Mouse (Mus musculus) embryonic facial prominence, embryonic 11.5 days (tissue): ENCODE results near the gene Ifngr2. TPM values are rescaled to one million over a fixed set of nuclear protein-coding genes. Genes with fewer than 3 reads are reported as not detected.

Experiments
- ATAC-seq: fragments of 200-750 bp; cut with Nextera tagmentation; replicated peaks from 2 replicates; pipeline ENCODE4 v1.8.0; 2017; ENCODE audit warnings: low read depth; ENCODE audit not compliant: insufficient number of reproducible peaks, low FRiP score, low TSS enrichment
- DNase-seq: peaks from one replicate; pipeline ENCODE4 v3.0.0-alpha.2; 2015; ENCODE audit warnings: low spot score
- H3K27ac ChIP-seq: fragments of 300-500 bp; sonication (generic); replicated peaks from 2 replicates; pipeline ENCODE4 v1.5.1; 2014; ENCODE audit warnings: mild to moderate bottlenecking, low read depth, low read length, control low read depth
- H3K27me3 ChIP-seq: fragments of 300-500 bp; sonication (generic); 2 replicates; pipeline ENCODE4 v1.6.1; 2014; ENCODE audit warnings: mild to moderate bottlenecking, low read length, moderate library complexity, mixed read lengths; ENCODE audit not compliant: control insufficient read depth, insufficient read depth
- H3K36me3 ChIP-seq: fragments of 300-500 bp; sonication (generic); replicated peaks from 2 replicates; pipeline ENCODE4 v1.6.1; 2014; ENCODE audit warnings: low read depth, mild to moderate bottlenecking, low read length, moderate library complexity, mixed read lengths; ENCODE audit not compliant: control insufficient read depth, insufficient read depth
- H3K4me1 ChIP-seq: fragments of 300-500 bp; sonication (generic); 2 replicates; pipeline ENCODE4 v1.6.1; 2014; ENCODE audit warnings: low read length, mixed read lengths; ENCODE audit not compliant: control insufficient read depth, insufficient read depth
- H3K4me2 ChIP-seq: fragments of 300-500 bp; sonication (generic); 2 replicates; pipeline ENCODE4 v1.6.1; 2014; ENCODE audit warnings: low read depth, mild to moderate bottlenecking, control low read depth, low read length, moderate library complexity
- H3K4me3 ChIP-seq: fragments of 300-500 bp; sonication (generic); 2 replicates; pipeline ENCODE4 v1.5.1; 2014; ENCODE audit warnings: low read depth, low read length, control low read depth
- H3K9ac ChIP-seq: fragments of 300-500 bp; sonication (generic); replicated peaks from 2 replicates; pipeline ENCODE4 v1.6.1; 2014; ENCODE audit warnings: mild to moderate bottlenecking, control low read depth, low read length
- H3K9me3 ChIP-seq: fragments of 300-500 bp; sonication (generic); replicated peaks from 2 replicates; pipeline ENCODE4 v1.6.1; 2016; ENCODE audit warnings: mild to moderate bottlenecking, low read length, inconsistent platforms, mixed read lengths; ENCODE audit not compliant: control insufficient read depth
- WGBS: fragments of 180-500 bp; shearing (Covaris S2); extraction: QIAGEN DNeasy Blood & Tissue Kit; methylation state at CpG from one replicate; pipeline ENCODE4 v1.1.7; 2014; 5-methylcytosine and 5-hydroxymethylcytosine counted together
- polyA plus RNA-seq: library from polyadenylated mRNA; unstranded; fragments of >200 nt; fragmentation: Nextera tagmentation; extraction: Ambion mirVana; gene quantifications from 2 replicates; pipeline ENCODE4 v1.2.1, GENCODE M21; 2014

The Ifngr2 gene
- polyA plus RNA-seq, 1 experiment from 2014 or later, result 41.4 TPM

GRCm38 (mm10) chr16:91538513-91538912, 8.4 kb upstream of the Ifngr2 start:
- no peaks in the 10 kb centered on the region for H3K27me3 ChIP-seq
- no peak overlapping the region for H3K27ac ChIP-seq
- WGBS, result 53% methylated on average over 9 of the region's 9 CpGs
- H3K9me3 ChIP-seq, result no peaks in the 10 kb centered on the region
- ATAC-seq (no peak), DNase-seq (no peak)
- H3K4me1 ChIP-seq, result no peaks in the 10 kb centered on the region
- H3K4me2 ChIP-seq, result no peak overlapping the region
- no peak overlapping the region for H3K4me3 ChIP-seq
- no peaks in the 10 kb centered on the region for H3K36me3 ChIP-seq
- H3K9ac ChIP-seq, result no peak overlapping the region

GRCm38 (mm10) chr16:91541573-91542081, 5.2 kb upstream of the Ifngr2 start:
- Histone ChIP-seq H3K27ac (no peak overlapping the region), H3K4me1 (no peaks in the 10 kb centered on the region), H3K27me3 (no peaks in the 10 kb centered on the region), H3K9ac (peak overlapping the region; percentile 4; the same call in 1 of the 2 replicates), H3K4me3 (no peak overlapping the region), H3K4me2 (peak overlapping the region; percentile 29), H3K9me3 (no peaks in the 10 kb centered on the region), H3K36me3 (no peaks in the 10 kb centered on the region)
- DNase-seq (no peak), ATAC-seq (no peak)
- WGBS, result 43% methylated on average over 10 of the region's 10 CpGs

- Histone ChIP-seq H3K9me3 (no peaks in the 10 kb centered on the region), H3K9ac (no peak overlapping the region), H3K27me3 (no peaks in the 10 kb centered on the region), H3K4me3 (no peak overlapping the region), H3K36me3 (no peaks in the 10 kb centered on the region), H3K27ac (no peak overlapping the region), H3K4me1 (no peaks in the 10 kb centered on the region), H3K4me2 (no peak overlapping the region)
- 97% methylated on average over 1 of the region's 1 CpGs for WGBS
- no peak for DNase-seq
- no peak for ATAC-seq
Observed at GRCm38 (mm10) chr16:91543619-91544018, 3.3 kb upstream of the Ifngr2 start.

GRCm38 (mm10) chr16:91545597-91546281, 1.1 kb upstream of the Ifngr2 start:
- H3K27me3 ChIP-seq, result no peaks in the 10 kb centered on the region
- 62% methylated on average over 10 of the region's 10 CpGs for WGBS
- no peak overlapping the region for H3K27ac ChIP-seq
- no peaks in the 10 kb centered on the region for H3K9me3 ChIP-seq
- H3K4me1 ChIP-seq, result no peaks in the 10 kb centered on the region
- no peaks in the 10 kb centered on the region for H3K36me3 ChIP-seq
- no peak overlapping the region; the same call in 1 of the 2 replicates for H3K9ac ChIP-seq
- DNase-seq, result no peak
- H3K4me3 ChIP-seq, result no peak overlapping the region
- H3K4me2 ChIP-seq, result no peak overlapping the region
- no peak for ATAC-seq

- H3K27me3 ChIP-seq, result no peaks in the 10 kb centered on the region
- 22% methylated on average over 14 of the region's 14 CpGs for WGBS
- peak overlapping the region; percentile 92 for H3K4me3 ChIP-seq
- H3K27ac ChIP-seq, result no peak overlapping the region
- no peaks in the 10 kb centered on the region for H3K4me1 ChIP-seq
- peak; percentile 24; the same call in 1 of the 2 replicates for ATAC-seq
- H3K4me2 ChIP-seq, result peak overlapping the region; percentile 93
- DNase-seq, result no peak
- peak overlapping the region; percentile 97 for H3K9ac ChIP-seq
- H3K36me3 ChIP-seq, result no peaks in the 10 kb centered on the region
- H3K9me3 ChIP-seq, result no peaks in the 10 kb centered on the region
Observed at GRCm38 (mm10) chr16:91546391-91546835, 459 bp upstream of the Ifngr2 start.

GRCm38 (mm10) chr16:91547974-91548373, 1.1 kb downstream of the Ifngr2 start:
- H3K27ac ChIP-seq, result no peak overlapping the region
- no peaks in the 10 kb centered on the region for H3K4me1 ChIP-seq
- H3K9ac ChIP-seq, result peak overlapping the region; percentile 97
- H3K9me3 ChIP-seq, result no peaks in the 10 kb centered on the region
- no peak for ATAC-seq
- no peaks in the 10 kb centered on the region for H3K27me3 ChIP-seq
- DNase-seq, result no peak
- WGBS, result 50% methylated on average over 5 of the region's 5 CpGs
- no peaks in the 10 kb centered on the region for H3K36me3 ChIP-seq
- H3K4me2 ChIP-seq, result peak overlapping the region; percentile 93
- H3K4me3 ChIP-seq, result peak overlapping the region; percentile 92

- Histone ChIP-seq H3K36me3 (no peaks in the 10 kb centered on the region), H3K9me3 (no peaks in the 10 kb centered on the region), H3K4me1 (no peaks in the 10 kb centered on the region), H3K4me2 (no peak overlapping the region), H3K27me3 (no peaks in the 10 kb centered on the region), H3K9ac (no peak overlapping the region), H3K27ac (no peak overlapping the region), H3K4me3 (no peak overlapping the region)
- 45% methylated on average over 5 of the region's 5 CpGs for WGBS
- DNase-seq, result no peak
- no peak for ATAC-seq
Observed at GRCm38 (mm10) chr16:91548586-91548985, 1.7 kb downstream of the Ifngr2 start.

- 74% methylated on average over 2 of the region's 2 CpGs for WGBS
- H3K4me3 ChIP-seq, result no peak overlapping the region
- H3K9ac ChIP-seq, result no peak overlapping the region
- no peaks in the 10 kb centered on the region for H3K27me3 ChIP-seq
- no peaks in the 10 kb centered on the region for H3K36me3 ChIP-seq
- H3K27ac ChIP-seq, result no peak overlapping the region
- no peak overlapping the region for H3K4me2 ChIP-seq
- no peaks in the 10 kb centered on the region for H3K9me3 ChIP-seq
- no peak for ATAC-seq
- H3K4me1 ChIP-seq, result peaks cover 3% of the 10 kb centered on the region; the same call in 1 of the 2 replicates
- no peak for DNase-seq
Observed at GRCm38 (mm10) chr16:91548996-91549395, 2.1 kb downstream of the Ifngr2 start.
